Mouse (Mus musculus): ENCODE data around the gene Tnr. TPM values are rescaled to one million over a fixed set of nuclear protein-coding genes. Genes with fewer than 3 reads are reported as not detected.

Tnr gene
- polyA plus RNA-seq (2014; fragmentation: Illumina TruSeq; extraction: RNeasy Lipid Tissue Mini Kit (QIAGEN cat#74804); ENCODE audit: low read depth, low replicate concordance): not detected

DNA sequence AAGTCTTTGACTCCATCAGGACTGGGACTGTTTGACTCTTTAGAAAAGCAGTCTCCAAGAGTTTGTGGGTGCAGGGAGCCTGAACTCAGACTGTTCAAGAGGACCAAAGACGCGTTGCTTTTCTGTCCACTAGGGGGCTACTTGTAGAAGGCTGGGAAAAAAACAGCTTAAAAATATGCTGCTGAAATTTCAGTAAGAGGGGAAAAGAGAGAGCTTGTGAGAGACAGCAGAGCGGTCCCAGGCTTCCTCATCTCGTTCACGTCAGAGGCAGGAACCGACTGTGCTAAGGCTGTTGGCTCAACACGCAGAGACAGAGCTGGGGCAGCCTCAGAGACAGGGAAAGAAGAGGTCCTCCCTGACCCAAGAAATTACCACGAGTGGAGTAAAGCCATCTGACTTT lies at the start of gene Tnr:
Tnr (plus strand) TSS at position 192 of the 400 bp plus-strand sequence.

All from heart, adult 10 weeks (tissue).